Mouse (Mus musculus): Measurements from ENCODE around the gene Atg13.

The Atg13 gene

DNA sequence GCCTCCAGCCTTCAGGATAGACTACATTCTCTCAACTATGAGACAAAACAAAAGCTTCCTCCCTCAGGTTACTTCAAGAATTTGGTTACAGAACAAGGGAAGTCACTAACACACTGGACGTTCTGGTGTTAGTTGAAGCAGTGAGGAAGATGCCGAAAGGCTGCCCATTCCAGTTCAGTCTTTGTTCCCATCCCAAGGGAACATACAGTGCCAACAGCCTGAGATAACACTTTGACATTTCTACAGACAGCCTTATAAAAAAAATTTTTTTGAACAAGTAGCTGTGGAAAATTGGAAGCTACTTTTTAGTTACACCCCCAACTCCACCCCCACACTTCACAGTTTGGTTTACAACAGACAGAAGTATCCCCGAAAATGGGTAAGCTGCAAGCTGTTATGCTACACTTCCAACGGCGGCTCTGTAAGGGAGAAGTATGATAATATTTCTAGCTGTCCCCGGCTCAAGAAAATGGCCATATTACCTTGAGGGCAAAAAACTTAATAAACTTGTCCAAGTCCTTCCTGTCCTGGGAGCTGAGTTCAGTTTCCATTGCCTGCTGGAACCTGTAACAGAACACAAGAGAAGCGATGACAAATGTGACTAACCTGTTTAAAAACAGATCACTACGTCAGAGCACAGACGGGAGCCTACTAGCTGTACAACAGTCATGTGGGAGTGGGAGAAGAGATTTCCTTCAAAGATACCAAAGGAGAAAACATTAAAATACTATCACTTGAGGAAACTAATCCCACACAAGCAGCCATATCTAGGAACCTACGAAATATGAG is 14.7 kb downstream of the Atg13 start:
- in situ Hi-C loops (cut with MboI, MseI): loop anchor here (5.0 kb wide), 1 partner anchor 618 kb away; no protein-coding TSS in a partner anchor

DNA sequence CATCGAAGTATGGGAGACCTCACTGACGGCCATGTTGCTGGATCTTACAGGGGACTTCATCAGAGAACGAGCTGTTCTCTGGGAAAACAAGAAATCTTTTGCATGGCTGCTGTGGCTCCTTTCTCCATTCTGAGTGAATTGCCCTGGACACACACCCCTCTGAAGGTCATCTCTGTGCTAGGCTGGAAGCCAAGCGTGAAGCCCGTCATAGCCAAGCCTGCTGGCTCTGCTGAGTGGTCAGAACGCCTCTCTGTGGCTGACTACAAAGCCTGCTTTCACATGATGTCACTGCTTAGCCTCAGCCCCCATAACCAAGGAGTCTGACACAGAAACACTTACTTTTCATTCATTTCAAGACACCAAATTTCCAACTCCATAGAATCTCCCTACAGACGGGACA is 20.9 kb downstream of the Atg13 start:
- in situ Hi-C loops (cut with MboI, MseI): no loop called here

- in situ Hi-C loops (cut with MboI, MseI): no loop called here
Measured at GRCm38 (mm10) chr2:91683919-91684318, 26.5 kb downstream of the Atg13 start.

DNA sequence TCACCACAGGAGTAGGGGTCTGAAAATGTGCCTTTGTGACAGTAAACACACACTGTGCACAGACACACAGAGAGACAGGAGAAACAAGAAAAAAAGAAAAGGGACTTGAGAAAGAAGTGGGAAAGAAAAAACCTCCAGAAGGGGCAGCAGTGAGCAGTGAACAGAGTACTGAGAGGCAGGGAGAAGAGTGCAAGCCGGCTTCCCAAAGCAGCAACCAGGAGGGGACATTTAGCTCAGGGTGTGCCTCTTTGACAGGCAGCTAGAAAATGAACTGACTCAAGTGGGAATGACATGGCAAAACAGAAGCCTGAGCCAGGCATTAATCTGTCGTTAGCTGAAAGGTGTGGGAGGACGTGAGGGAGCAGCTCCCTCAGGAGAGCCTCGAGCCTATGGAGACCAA is 27.5 kb downstream of the Atg13 start:
- in situ Hi-C loops (cut with MboI, MseI): no loop called here

- in situ Hi-C loops (cut with MboI, MseI): no loop called here
Measured at GRCm38 (mm10) chr2:91676961-91677360, 33.4 kb downstream of the Atg13 start.

DNA sequence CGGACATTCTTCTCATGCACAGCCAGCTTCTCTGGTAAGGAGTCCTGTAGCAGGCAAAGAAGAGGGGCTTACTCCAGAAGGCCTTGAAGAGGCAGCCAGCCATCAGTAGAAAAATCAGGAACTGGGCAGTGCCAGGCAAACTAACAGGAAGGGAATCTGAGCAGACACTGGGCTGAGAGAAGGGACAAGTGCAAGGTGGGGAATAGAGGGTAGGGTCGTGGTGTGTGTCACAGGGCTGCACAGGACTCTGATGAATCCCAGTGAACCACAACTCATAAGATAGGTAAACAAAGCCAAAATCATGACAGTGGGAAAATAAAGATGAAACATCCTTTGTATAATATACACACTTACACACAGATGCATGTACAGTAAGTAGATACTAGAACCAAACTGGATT is 34.0 kb downstream of the Atg13 start:
- in situ Hi-C loops (cut with MboI, MseI): no loop called here

- in situ Hi-C loops (cut with MboI, MseI): no loop called here
Measured at GRCm38 (mm10) chr2:91674895-91675294, 35.5 kb downstream of the Atg13 start.

DNA sequence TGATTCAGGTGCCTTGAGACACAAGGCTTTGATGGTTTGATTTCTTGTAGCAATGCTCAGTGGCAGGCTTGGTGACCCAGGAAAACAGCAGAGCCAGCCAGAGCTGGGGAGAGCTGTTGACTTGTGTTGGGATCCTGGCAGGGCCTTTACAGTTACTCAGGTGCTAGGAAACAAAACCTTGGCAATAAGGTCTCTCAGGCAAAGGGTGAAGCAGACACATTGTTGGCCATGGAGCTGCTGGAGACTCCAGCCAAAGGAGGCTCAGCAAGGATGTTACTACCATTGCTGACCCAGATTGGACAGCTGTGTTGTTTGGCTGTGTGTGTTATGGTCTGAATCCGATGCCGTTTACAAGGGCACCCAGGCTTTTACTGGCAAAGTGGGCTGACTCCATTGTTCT is 36.8 kb downstream of the Atg13 start:
- in situ Hi-C loops (cut with MboI, MseI): no loop called here

GRCm38 (mm10) chr2:91670038-91670437 is 40.3 kb downstream of the Atg13 start:
- in situ Hi-C loops (cut with MboI, MseI): no loop called here

GRCm38 (mm10) chr2:91669326-91669725 is 41.0 kb downstream of the Atg13 start:
- in situ Hi-C loops (cut with MboI, MseI): no loop called here

GRCm38 (mm10) chr2:91667747-91668146 is 42.6 kb downstream of the Atg13 start:
- in situ Hi-C loops (cut with MboI, MseI): no loop called here

GRCm38 (mm10) chr2:91666386-91666910 is 43.9 kb downstream of the Atg13 start:
- in situ Hi-C loops (cut with MboI, MseI): no loop called here

DNA sequence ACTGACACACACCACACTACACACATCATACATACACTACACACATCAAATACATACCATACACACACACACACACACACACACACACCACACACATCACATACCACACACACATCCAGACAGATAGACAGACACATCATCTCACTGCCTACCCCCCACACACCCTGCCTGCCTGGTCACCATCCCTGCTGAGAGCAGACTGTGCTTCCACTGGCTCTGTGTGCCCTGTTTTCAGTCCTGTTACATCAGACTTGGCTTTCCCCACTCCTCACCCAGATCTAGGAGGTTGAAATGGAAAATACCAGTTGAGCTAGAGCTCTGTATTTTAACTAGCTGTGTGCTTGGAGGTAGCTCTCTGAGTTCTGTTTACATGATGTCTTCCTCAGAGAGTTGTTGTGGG is 45.6 kb downstream of the Atg13 start:
- in situ Hi-C loops (cut with MboI, MseI): no loop called here

GRCm38 (mm10) chr2:91660981-91661380 is 49.4 kb downstream of the Atg13 start:
- in situ Hi-C loops (cut with MboI, MseI): no loop called here

- in situ Hi-C loops (cut with MboI, MseI): no loop called here
Measured at GRCm38 (mm10) chr2:91659657-91660056, 50.7 kb downstream of the Atg13 start.

GRCm38 (mm10) chr2:91656774-91657173 is 53.6 kb downstream of the Atg13 start:
- in situ Hi-C loops (cut with MboI, MseI): no loop called here

- in situ Hi-C loops (cut with MboI, MseI): no loop called here
Measured at GRCm38 (mm10) chr2:91655827-91656226, 54.5 kb downstream of the Atg13 start.

- in situ Hi-C loops (cut with MboI, MseI): no loop called here
Measured at GRCm38 (mm10) chr2:91655388-91655787, 55.0 kb downstream of the Atg13 start.

DNA sequence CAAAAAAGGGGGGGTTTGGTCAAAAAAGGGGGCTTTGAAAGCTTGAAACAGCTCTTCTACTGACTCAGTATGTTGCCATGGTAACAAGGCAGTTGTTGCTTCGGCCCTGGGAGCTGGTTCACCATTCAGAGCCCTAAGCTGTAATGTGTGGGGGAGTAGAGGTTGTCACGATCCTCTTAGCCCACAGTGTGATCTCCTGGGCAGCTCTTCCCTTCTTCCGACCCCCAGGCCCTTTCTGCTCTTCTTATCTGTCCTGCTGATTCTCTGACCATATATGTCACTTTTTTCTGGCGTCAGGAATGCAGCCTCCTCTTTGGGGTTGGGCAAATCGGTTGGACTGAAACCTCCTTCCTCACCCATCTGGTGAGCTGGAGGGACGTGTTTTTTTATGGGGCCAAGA is 57.5 kb downstream of the Atg13 start:
- in situ Hi-C loops (cut with MboI, MseI): no loop called here

DNA sequence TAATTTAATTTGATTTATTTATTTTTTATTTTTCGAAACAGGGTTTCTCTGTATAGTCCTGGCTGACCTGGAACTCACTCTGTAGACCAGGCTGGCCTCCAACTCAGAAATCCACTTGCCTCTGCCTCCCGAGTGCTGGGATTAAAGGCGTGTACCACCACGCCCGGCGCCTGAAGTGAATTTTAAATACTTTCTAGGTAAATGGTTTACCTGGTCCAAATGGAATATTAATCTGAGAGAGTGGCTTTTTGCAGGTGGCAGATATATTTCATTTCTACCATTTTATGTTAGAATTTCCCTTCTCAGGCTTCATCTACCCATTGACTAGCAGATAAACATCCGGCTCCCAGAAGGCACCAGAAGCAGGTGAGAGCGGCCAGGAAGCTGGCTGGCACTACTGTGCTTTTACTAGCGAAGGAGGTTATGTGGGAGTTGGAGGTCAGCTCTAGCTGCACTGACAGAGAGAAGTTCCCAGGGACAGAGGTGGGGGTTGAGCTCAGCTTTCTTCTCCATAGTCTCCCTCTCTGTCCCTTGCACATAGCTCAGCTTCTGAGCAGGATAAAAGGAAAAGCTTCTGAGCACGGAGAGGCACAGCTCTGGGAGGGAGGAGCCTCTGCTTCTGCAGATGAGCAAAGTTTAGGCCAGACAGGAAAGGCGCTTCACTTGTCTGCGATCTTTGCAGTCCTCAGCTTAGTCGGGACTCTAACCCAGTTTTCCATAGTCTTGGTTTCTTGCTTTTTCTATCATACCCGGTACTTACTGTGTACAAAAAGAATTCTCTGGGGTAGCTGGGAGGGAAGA is 58.7 kb downstream of the Atg13 start:
- in situ Hi-C loops (cut with MboI, MseI): no loop called here

- in situ Hi-C loops (cut with MboI, MseI): no loop called here
Measured at GRCm38 (mm10) chr2:91650360-91650995, 59.9 kb downstream of the Atg13 start.
